Mouse (Mus musculus) testis, adult 2 months (tissue): ENCODE measurements around the gene Gm44805.

Experiments used
- CTCF ChIP-seq: fragments of 200-500 bp; IDR thresholded peaks from 2 replicates; pipeline ENCODE4 v1.5.1; 2012; ENCODE audit warnings: low read depth, mild to moderate bottlenecking, inconsistent platforms, low read length, moderate library complexity; ENCODE audit not compliant: control insufficient read depth, insufficient read depth, insufficient replicate concordance
- POLR2A ChIP-seq: fragments of 200-500 bp; IDR thresholded peaks from 2 replicates; pipeline ENCODE4 v1.6.1; 2012; ENCODE audit warnings: low read depth, mild to moderate bottlenecking, inconsistent platforms, low read length, moderate library complexity; ENCODE audit not compliant: control insufficient read depth

GRCm38 (mm10) chr7:19629361-19629734 lies 51.9 kb downstream of the Gm44805 start, which contains the start of gene Relb:
- TF ChIP-seq CTCF (no peak), POLR2A (no peak)
